Mouse (Mus musculus): ENCODE results near the gene Plbd1. TPM values are rescaled to one million over a fixed set of nuclear protein-coding genes. Genes with fewer than 3 reads are reported as not detected.

Plbd1 gene
- total RNA-seq (2021), result under 1 TPM; 0.16 to 0.65 TPM
- long read RNA-seq, experiment 1, partial matches to known transcripts, result 0 of 1 reads
- long read RNA-seq, experiment 1, other reads (novel, unspliced or antisense), result 0 of 1 reads
- long read RNA-seq, experiment 2, partial matches to known transcripts, result 0 of 3 reads
- long read RNA-seq, experiment 2, other reads (novel, unspliced or antisense), result 0 of 3 reads

DNA sequence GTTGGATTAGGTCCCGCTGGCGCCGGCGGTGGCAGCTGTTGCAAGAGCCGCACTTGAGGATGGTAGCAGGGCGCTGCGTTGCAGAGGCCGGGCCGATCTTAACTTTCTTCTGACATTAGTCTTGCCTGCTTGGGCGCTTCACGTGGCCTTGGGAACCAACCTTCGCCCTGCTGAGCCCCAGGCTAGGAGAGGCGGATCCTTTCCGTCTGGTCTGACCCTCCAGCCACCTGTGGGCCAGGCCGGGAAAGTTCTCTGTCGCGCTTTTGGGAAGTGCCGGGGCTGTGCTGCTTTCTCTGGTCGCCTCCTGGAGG is at the start of gene Plbd1:
Gene Plbd1 (minus strand): TSS at position 223 of the 311 bp plus-strand sequence.
- DNase-seq (ENCODE audit: low spot score in 2 of 2), result no peak

GRCm38 (mm10) chr6:136710408-136710807 is 48.7 kb upstream of the Plbd1 start:
- DNase-seq (ENCODE audit: low spot score in 2 of 2), result no peak

GRCm38 (mm10) chr6:136708597-136708996 is 46.9 kb upstream of the Plbd1 start:
- DNase-seq (ENCODE audit: low spot score in 2 of 2), result no peak

DNA sequence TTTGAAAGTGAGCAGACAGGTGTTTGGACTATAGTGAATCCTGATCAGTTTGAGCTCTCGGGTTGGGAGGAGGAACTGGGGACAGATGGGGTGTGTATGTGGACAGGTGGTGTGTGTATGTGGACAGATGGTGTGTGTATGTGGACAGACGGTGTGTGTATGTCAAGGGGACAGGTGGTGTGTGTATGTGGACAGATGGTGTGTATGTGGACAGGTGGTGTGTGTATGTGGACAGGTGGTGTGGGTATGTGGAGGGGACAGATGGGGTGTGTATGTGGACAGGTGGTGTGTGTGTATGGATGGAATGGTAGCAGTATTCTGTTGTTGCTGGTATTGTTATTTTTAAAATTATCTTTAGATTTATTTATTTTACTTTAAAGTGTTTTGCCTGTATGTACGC is 40.1 kb upstream of the Plbd1 start:
- no peak for DNase-seq (ENCODE audit: low spot score in 2 of 2)

DNA sequence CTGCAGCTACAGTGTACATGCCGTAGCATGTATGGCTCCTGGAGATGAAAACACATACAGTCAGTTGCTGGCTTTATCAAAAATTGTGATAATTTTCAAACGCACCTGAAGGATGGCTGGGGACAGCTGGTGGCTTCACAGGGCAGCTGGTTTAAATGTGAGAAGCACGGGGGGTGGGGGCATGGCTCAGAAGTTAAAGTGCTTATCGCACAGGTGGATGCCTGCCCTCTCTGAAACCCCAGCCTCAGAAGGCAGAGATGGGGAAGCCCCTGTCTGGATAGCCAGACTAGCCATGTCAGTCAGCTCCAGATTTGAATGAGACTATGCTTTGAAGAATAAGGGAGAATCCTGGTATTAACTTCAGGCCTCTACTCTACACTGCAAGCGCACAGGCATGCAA is 39.5 kb upstream of the Plbd1 start:
- DNase-seq (ENCODE audit: low spot score in 2 of 2), result no peak

DNA sequence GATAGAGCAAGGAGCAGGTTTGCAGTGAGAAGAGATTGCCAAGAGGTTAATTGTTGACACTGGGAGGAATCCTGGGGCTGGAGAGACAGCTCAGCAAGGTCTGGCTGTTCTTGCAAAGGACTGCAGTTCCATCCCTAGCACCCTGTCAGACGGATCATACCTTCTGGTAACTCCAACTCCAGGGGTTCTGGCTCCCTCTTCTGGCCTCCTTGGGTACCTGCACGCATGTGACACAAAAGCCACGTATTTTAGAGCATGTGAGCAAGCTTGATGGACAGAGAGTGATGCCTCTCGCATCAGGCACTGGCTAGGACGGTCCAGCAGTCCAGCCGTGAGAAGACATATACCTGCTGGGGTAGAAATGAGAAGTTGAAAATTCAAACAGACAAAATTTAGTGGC is 29.6 kb upstream of the Plbd1 start:
- no peak for DNase-seq (ENCODE audit: low spot score in 2 of 2)

DNA sequence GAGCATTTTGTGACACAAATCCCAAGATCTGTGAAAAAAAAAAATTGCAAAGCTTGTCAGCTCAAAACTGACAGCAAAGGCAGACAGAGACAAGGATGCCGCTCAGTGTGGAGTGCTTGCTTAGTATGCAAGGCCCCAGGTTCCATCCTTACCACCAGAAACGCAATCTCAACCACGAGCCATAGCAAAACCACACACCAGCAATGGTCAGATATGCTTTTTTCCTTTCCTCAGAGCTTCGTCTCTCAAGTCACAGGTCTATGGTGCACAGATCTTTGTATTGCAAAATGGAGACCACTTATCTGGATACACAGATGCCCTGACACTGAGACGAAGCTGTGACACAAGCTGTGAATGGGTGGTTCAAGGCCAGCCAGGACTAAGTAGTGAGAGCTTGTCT is 28.8 kb upstream of the Plbd1 start:
- no peak for DNase-seq (ENCODE audit: low spot score in 2 of 2)

DNA sequence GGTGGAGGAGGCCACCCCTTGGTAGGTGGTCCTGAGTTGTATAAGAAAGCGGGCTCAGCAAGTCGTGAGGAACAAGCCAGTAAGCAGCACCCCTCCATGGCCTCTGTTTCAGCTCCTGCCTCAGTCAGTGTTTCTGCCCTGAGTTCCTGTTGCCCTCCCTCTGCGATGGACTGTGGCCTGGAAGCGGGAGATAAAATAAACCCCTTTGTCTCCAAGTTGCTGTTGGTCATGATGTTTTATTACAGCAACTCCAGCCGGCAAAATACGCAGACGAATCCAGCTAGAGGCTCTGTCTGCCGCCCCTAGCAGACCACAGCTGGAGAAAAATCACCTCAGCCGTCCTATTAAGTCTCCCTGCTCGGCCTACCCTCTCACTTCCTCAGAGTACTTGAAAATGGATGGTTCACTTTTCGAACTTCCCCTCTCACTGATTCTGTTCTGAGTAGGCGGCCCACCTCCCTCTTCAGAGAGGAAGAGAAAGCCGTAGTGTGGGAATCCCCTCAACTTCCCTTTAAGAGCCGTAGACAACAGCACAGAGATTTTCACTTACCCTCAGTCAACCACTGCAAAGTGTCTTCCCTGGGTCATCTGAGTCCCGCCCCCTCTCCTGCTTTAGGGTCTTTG is 28.2 kb upstream of the Plbd1 start:
- DNase-seq (ENCODE audit: low spot score in 2 of 2), result no peak

GRCm38 (mm10) chr6:136685433-136685832 is 23.7 kb upstream of the Plbd1 start:
- DNase-seq (ENCODE audit: low spot score in 2 of 2), result no peak

GRCm38 (mm10) chr6:136683410-136684334 is 21.9 kb upstream of the Plbd1 start:
- DNase-seq (ENCODE audit: low spot score in 2 of 2), result no peak

- DNase-seq (ENCODE audit: low spot score in 2 of 2), result no peak
These were observed 17.7 kb upstream of the Plbd1 start for GRCm38 (mm10) chr6:136679381-136679780.

DNA sequence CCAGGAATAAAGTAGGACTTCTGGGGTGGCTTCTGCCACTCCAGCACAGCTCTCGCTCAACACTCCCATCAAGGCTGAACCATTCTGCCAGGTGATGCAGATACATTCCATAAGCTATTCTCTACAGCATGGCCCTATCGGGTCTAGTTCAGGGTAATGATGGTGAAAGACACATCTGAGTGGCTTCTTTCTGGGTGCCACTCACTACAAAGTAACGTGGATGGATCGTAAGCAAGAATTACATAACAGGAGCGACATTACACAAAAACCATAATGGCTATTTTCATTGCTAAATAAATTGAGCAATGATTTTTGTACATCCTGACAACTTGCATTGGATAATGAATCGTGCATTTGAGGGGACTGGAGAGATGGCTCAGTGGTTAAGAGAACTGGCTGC is 13.2 kb upstream of the Plbd1 start:
- DNase-seq (ENCODE audit: low spot score in 2 of 2), result no peak

DNA sequence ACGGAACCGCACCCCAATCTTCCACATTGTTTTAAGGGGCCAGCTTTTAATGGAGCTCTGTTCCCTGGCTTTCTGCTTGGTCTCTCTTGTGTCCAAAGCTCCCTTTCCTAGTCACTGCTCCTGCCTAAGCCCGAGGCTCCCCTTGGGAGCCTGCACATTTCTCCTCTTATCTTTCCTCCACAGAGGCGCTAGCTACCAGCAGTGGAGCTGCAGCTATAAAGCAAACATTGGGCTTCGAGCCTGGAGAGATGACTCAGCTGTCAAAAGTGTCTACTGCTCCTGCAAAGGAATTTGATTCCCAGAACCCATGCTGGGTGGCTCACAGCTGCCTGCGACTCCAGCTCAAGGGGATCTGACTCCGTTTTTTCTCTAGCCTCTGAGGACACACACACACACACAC is 10.7 kb upstream of the Plbd1 start:
- DNase-seq (ENCODE audit: low spot score in 2 of 2), result peak; percentile 68 to 76

DNA sequence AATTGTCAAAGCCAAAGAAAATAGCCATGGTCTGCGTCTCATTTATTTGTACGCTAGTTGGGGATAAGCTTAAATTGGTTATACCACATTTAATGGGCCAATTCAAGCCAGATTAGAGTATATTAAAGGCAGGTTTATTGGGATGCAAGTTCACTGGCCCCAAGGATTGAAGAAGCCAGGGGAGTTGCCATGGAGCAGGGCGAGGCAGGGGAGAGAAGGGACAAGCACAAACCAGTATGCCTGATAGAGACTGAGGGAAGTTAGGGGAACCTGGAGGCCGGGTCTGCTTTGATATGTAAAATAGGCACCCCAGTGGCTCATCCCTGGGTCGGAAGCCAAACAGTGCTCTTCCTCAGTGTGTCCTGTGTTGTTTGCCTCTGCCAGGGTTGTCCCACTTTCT is 7.5 kb upstream of the Plbd1 start:
- no peak for DNase-seq (ENCODE audit: low spot score in 2 of 2)

GRCm38 (mm10) chr6:136668266-136668986 is 6.7 kb upstream of the Plbd1 start:
- DNase-seq (ENCODE audit: low spot score in 2 of 2), result no peak

DNA sequence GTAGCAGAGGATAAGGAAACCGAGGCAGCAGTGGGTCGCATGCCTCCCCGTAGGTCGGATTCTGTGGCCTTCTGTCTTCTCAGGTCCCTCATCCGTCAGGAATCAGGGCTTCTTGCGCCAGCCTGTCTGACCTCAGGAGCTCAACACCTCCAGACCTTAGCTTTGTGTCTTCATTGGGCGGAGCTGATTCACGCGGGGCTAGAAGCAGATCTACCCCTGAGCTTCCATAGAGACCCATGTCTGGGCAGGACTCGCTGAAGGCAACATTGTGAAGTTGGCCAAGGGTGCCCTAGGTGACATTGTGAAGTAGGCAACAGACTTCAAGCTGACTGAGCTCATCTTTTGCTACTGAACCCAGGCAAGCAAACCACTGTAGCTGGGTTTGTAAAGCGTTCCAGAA is 335 bp upstream of the Plbd1 start:
- no peak for DNase-seq (ENCODE audit: low spot score in 2 of 2)

DNA sequence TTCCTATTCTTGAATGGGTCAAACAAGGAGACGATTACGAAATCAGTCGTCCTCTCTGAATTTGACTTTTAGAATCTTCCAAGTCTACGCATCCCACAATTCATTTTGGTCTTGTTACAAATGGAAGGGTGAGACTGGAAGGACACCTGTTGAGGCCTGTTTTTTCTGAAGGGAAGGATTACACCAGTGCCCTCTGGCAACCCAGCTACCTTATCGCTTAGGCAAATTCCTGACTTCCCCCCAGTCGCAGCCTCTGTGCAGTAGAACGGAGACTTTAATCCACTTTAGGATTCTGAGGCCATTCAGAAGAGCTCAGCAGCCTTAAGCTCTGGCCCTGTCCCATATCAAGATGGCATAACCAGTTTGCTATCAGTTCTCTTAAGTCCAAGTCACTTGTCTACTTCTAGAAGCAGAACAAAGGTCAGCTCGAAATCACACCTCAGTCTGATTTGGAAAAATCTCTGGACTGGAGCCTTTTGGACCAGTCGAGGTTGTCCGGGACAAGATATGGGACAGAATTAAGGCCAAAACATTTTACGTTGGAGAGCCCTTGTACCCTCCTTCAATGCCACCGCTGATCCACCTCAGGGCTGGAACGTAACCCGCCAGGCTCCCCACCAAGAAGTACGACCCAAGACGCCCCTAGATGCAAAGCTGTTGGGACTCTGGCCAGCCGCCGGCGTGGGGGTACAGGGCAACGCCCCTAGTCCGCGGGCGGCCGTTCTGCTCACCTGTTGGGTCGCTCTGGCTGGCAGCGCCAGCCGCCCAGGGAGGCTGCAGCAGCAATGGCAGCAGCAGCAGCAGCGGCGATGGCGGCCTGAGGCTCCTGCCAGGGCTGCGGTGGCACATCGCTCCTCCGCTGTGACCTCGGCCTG is 660 bp downstream of the Plbd1 start:
- DNase-seq (ENCODE audit: low spot score in 2 of 2), result no peak

- DNase-seq (ENCODE audit: low spot score in 2 of 2), result no peak
These were observed 2.5 kb downstream of the Plbd1 start for GRCm38 (mm10) chr6:136659226-136659625.

- no peak for DNase-seq (ENCODE audit: low spot score in 2 of 2)
These were observed 3.4 kb downstream of the Plbd1 start for GRCm38 (mm10) chr6:136658303-136658702.

DNA sequence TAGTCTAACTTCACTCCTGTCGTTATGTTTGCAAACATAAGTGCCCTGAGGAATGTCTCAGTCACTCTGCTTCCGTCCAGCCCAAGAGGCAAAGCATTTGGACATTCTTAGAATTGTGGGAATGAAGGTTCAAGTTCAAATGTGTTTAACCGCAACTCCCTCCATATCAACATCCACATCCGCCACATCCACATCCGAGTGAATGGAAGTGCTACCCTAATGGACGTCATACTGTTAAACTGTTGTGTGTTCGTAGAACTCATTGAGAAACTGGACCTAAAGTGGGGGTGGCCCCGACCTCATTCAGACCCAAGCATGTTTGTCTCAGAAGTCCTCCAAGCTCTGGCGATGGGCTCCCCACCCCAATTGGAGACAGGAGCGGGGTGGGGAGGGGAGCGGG is 5.9 kb downstream of the Plbd1 start:
- DNase-seq (ENCODE audit: low spot score in 2 of 2), result no peak

DNA sequence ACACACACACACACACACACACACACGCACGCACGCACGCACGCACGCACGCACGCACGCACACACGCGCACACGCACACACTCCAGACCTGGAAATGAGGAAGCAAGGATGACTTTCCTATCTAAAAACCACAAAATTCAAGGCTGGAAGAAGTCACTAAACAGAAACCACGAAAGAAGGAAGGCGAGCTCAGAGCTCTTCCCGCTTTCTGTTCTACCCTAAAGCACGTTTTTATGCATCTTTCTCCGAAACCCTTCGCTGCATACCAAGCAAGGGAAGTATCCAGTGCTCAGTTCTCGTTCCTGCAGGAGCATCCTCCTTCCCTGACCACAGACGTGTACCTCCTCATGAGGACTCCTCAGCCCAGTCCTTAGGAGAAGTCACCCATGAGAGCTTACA is 7.3 kb downstream of the Plbd1 start:
- no peak for DNase-seq (ENCODE audit: low spot score in 2 of 2)

All from left cerebral cortex, adult 18-20 months (tissue).